Mouse (Mus musculus) C2C12 (cell line): ENCODE measurements around the gene Ankrd17.

Source experiments
- CTCF ChIP-seq: IDR thresholded peaks from one replicate; pipeline ENCODE4 v1.5.1; 2011; ENCODE audit not compliant: control insufficient read depth, insufficient read depth, insufficient read length
- MAX ChIP-seq: IDR thresholded peaks from one replicate; pipeline ENCODE4 v1.6.1; 2011; ENCODE audit warnings: mild to moderate bottlenecking, control low read depth
- USF1 ChIP-seq: IDR thresholded peaks from one replicate; pipeline ENCODE4 v1.6.1; 2011; ENCODE audit warnings: low read depth, mild to moderate bottlenecking, control low read depth, moderate library complexity

DNA sequence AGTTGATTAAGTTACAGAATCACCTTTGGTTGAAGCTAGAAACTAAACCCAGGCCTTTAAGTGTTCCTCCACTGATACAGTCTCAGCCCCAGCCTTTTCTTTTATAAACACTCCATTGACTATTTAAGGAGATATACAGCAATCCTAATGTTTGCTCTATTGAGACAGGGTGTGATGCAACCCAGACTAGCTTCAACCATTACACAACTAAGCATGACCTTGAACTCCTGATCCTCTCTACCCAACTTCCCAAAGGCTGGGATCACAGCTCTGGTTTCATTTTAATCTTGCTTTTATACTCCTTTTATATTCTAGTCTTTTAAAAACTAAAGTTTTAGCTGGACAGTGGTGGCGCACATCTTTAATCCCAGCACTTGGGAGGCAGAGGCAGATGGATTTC lies 88.9 kb downstream of the Ankrd17 start:
- TF ChIP-seq CTCF (no peak), USF1 (no peak), MAX (no peak)
